Comparison of ENCODE assay signal across 30 mouse cellular contexts in the genomic region with DNA sequence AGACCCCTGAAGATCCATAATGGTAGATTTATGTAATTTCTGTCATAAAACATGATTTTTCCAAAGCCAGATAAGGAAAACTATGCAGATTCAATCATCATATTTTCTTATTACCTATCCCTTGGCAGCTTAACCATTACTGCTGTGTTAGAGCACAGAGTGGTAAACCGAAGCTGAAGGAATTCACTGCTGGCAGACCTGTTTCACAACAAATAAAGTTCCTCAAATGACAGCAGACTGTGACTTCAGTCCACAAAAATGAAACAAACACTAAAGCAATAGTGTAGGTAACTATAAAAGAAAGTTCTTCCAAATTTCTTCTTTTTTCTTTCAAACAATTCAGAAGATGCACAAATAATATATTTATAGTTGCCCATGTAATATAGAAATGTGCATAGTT.
"Had no signal": no experiment of that assay in that cellular context is flagged by ENCODE, and none has a peak within 500 bp of the region (broad histone marks: within the 10 kb centered on the region; RNA-seq: fewer than 3 reads in every experiment).

No protein-coding gene starts in this region.

- H3K4me3 ChIP-seq: left cerebral cortex, adult 2 months; limb, embryonic 10.5 days; limb, embryonic 12.5 days; limb, embryonic 13.5 days; limb, embryonic 15.5 days; liver, embryonic 12.5 days; liver, embryonic 13.5 days; liver, embryonic 15.5 days; lung, embryonic 15.5 days; megakaryocyte, embryonic 14.5 days; midbrain, embryonic 10.5 days; midbrain, embryonic 12.5 days; midbrain, embryonic 13.5 days; midbrain, embryonic 15.5 days; myocyte had no signal

- ATAC-seq: liver, embryonic 12.5 days; liver, postnatal 0 days; midbrain, embryonic 13.5 days; midbrain, embryonic 15.5 days; midbrain, embryonic 16.5 days had no signal

- H3K27ac ChIP-seq: left cerebral cortex, adult 2 months; limb, embryonic 10.5 days; limb, embryonic 12.5 days; limb, embryonic 13.5 days; limb, embryonic 15.5 days; liver, embryonic 12.5 days; liver, embryonic 13.5 days; liver, embryonic 14.5 days; liver, embryonic 15.5 days; lung, embryonic 15.5 days; macrophage; midbrain, embryonic 10.5 days; midbrain, embryonic 12.5 days; midbrain, embryonic 13.5 days; midbrain, embryonic 15.5 days had no signal

- DNase-seq: left cerebral cortex, postnatal 4 days; liver; liver, embryonic 13.5 days; liver, postnatal 0 days; lung, adult 18-20 months; lung, adult 2 months; lung, embryonic 14.5 days; lung, postnatal 10 days; lung, postnatal 14 days; lung, postnatal 36 days; midbrain, embryonic 14.5 days had no signal

- H3K4me1 ChIP-seq: midbrain, embryonic 15.5 days had no signal

- H3K36me3 ChIP-seq: liver, embryonic 12.5 days; liver, embryonic 13.5 days; liver, embryonic 15.5 days; lung, embryonic 15.5 days; midbrain, embryonic 12.5 days; midbrain, embryonic 13.5 days; midbrain, embryonic 15.5 days had no signal

- H3K9me3 ChIP-seq: limb, embryonic 10.5 days; limb, embryonic 12.5 days; limb, embryonic 13.5 days; limb, embryonic 15.5 days; liver, embryonic 12.5 days; liver, embryonic 13.5 days; liver, embryonic 15.5 days; lung, embryonic 15.5 days; megakaryocyte, embryonic 14.5 days; midbrain, embryonic 10.5 days; midbrain, embryonic 12.5 days; midbrain, embryonic 13.5 days; midbrain, embryonic 15.5 days had no signal

- H3K4me2 ChIP-seq: limb, embryonic 12.5 days; limb, embryonic 13.5 days; limb, embryonic 15.5 days; liver, embryonic 11.5 days; liver, embryonic 12.5 days; liver, embryonic 13.5 days; liver, embryonic 15.5 days; lung, embryonic 14.5 days; lung, embryonic 15.5 days; midbrain, embryonic 11.5 days; midbrain, embryonic 12.5 days; midbrain, embryonic 13.5 days; midbrain, embryonic 15.5 days had no signal

- H3K27me3 ChIP-seq: limb, embryonic 12.5 days; limb, embryonic 13.5 days; limb, embryonic 15.5 days; liver, embryonic 12.5 days; liver, embryonic 13.5 days; liver, embryonic 15.5 days; lung, embryonic 15.5 days; midbrain, embryonic 12.5 days; midbrain, embryonic 13.5 days; midbrain, embryonic 15.5 days had no signal

- H3K9ac ChIP-seq: limb, embryonic 12.5 days; limb, embryonic 13.5 days; limb, embryonic 15.5 days; liver, embryonic 12.5 days; liver, embryonic 13.5 days; liver, embryonic 14.5 days; liver, embryonic 15.5 days; liver, postnatal 0 days; lung, embryonic 14.5 days; lung, embryonic 15.5 days; midbrain, embryonic 12.5 days; midbrain, embryonic 13.5 days; midbrain, embryonic 15.5 days had no signal
